Mouse (Mus musculus): ENCODE data around the gene Fhl2.
A peak's percentile ranks its signal among the peaks of the same experiment; 100 is the strongest.

Gene Fhl2

GRCm38 (mm10) chr1:43094206-43094605, 102.6 kb downstream of the Fhl2 start:
- DNase-seq, result no peak

- peak; percentile 81 for DNase-seq
Observed at GRCm38 (mm10) chr1:43092056-43093015, 104.4 kb downstream of the Fhl2 start.

DNA sequence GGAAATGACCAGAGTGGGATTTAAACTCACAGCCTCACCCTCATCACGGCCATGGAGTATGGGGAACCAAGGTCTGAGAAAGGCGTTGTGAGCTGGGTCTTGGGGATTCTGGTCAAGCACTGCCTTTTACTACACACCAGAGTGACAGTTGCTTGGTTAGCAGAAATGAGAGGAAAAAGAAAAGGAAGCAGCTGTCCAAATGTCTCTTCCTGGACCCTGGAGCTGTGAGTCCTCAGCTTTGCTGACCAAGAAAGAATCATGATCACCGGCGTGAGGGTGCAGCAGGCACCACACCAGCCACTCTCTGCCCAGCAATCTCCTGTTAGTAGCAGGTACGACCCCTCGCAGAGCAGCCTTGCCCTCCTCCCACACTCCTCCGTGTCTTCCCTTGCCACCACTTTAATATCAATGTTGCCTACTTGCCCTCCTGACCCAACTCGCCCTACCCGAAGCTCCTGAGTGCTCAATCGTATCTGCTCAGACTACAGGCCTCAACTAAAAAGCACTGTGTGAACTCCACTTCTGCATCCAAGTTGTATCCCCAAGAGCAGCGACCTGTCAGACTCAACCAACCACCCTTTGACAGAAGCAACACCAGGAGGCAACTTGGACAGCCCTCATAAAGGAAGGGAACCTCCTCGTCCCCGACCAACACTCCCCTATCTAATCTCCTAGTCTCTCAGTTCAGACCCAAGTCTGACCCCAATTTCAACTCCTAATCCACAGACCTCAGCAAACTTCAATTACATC, 105.3 kb downstream of the Fhl2 start:
- DNase-seq, result no peak

- no peak for DNase-seq
Observed at GRCm38 (mm10) chr1:43090418-43090817, 106.4 kb downstream of the Fhl2 start.

GRCm38 (mm10) chr1:43082946-43083345, 113.8 kb downstream of the Fhl2 start:
- DNase-seq, result no peak

DNA sequence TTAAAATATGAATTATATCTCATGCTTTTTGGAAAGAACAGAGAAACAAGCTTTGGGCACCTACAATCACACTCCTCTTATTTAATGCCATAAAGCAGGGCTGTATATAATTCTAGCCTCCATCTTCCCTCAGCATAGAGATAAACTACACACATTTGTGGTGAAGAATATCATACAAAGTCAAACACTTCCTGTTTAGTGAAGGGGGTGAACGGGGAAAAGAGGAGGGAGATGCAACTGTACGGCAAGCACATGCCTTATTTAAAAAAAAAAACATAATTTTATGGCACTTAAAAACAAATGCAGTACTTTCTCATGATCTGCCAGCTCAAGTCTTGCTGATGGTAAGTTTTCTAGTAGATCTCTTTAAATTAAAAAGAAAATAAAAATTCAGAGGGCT, 118.7 kb downstream of the Fhl2 start:
- no peak for DNase-seq

DNA sequence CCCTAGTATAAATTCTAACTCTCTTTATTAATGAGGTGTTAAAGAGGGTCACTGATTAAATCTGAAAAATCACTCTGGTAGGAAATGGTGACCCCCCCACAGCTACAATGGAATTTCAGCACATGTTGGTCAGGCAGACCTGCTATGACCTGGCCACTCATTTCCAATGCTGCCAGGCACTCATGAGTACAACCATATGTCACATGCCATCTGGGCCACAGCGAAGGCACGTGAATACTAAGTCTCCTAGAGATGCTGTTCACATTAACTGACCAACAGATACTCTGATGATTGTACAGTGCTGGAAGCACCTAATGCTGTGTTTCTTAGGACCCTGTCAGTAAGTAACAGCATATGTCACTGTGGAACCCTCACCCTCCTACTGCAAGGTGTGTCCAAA, 122.0 kb downstream of the Fhl2 start:
- no peak for DNase-seq
